Mouse (Mus musculus) CH12.LX (cell line): ENCODE measurements around the gene Helz2.

ENCODE experiments used
- CHD1 ChIP-seq: IDR thresholded peaks from 2 replicates; pipeline ENCODE4 v1.6.1; 2012; ENCODE audit warnings: low read depth, low read length, improper control_type of control experiment, inconsistent platforms
- CHD2 ChIP-seq: IDR thresholded peaks from 2 replicates; pipeline ENCODE4 v1.6.1; 2011; ENCODE audit warnings: low read length, improper control_type of control experiment
- CTCF ChIP-seq, 2 experiments: IDR thresholded peaks in 1 of 2; conservative IDR thresholded peaks in 1 of 2; 2 replicates each; pipeline ENCODE4 v1.5.1; 2011 to 2012; ENCODE audit warnings: low read depth in 2 of 2, low read length in 2 of 2, improper control_type of control experiment in 1 of 2, inconsistent platforms in 1 of 2, mild to moderate bottlenecking in 1 of 2, moderate library complexity in 1 of 2
- EP300 ChIP-seq: IDR thresholded peaks from 2 replicates; pipeline ENCODE4 v1.6.1; 2011; ENCODE audit warnings: low read length, improper control_type of control experiment
- ETS1 ChIP-seq: conservative IDR thresholded peaks from 2 replicates; pipeline ENCODE4 v1.6.1; 2012; ENCODE audit warnings: low read depth, mild to moderate bottlenecking, inconsistent platforms, low read length, improper control_type of control experiment, moderate library complexity
- JUN ChIP-seq: IDR thresholded peaks from 2 replicates; pipeline ENCODE4 v1.6.1; 2011; ENCODE audit warnings: low read depth, mild to moderate bottlenecking, low read length, improper control_type of control experiment, moderate library complexity; ENCODE audit not compliant: insufficient read depth
- KAT2A ChIP-seq: IDR thresholded peaks from 2 replicates; pipeline ENCODE4 v1.6.1; 2012; ENCODE audit warnings: low read length, improper control_type of control experiment, inconsistent platforms; ENCODE audit not compliant: insufficient replicate concordance
- POLR2A ChIP-seq: IDR thresholded peaks from 2 replicates; pipeline ENCODE4 v1.6.1; 2011; ENCODE audit warnings: low read depth, mild to moderate bottlenecking, improper control_type of control experiment, low read length
- POLR2AphosphoS2 ChIP-seq: IDR thresholded peaks from 2 replicates; pipeline ENCODE4 v1.6.1; 2011; ENCODE audit warnings: low read depth, low read length, improper control_type of control experiment
- ZC3H11A ChIP-seq: IDR thresholded peaks from 2 replicates; pipeline ENCODE4 v1.6.1; 2012; ENCODE audit warnings: low read depth, mild to moderate bottlenecking, inconsistent platforms, low read length, improper control_type of control experiment
- ZMIZ1 ChIP-seq: IDR thresholded peaks from 2 replicates; pipeline ENCODE4 v1.6.1; 2012; ENCODE audit warnings: low read depth, mild to moderate bottlenecking, inconsistent platforms, low read length, improper control_type of control experiment
- ZNF384 ChIP-seq: IDR thresholded peaks from 2 replicates; pipeline ENCODE4 v1.6.1; 2012; ENCODE audit warnings: low read depth, low read length, improper control_type of control experiment, inconsistent platforms

DNA sequence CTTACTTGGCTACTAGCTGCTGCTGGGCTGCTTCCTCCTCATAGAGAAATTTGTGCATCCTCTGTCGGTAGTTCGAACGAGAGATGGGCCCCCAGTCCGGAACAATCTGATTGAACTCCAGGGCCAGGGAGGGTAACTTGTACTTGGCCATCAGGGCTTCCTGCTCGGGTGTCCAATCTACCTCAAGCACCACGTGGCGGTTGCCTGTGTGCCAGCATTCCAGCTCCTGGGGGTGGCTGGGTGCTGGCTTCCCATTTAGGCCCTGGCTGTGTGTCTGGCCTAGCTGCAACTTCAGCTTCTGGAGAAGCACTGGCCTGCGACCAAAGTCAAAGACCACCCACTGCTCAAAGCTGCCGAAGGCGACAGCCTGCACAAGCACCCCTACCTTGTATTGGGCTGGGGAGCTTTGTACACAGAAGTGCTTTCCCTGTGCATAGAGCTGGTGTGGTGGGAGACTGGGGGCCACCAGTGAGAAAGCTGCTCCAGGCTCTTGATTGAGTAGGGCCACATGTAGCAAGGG, 3.7 kb downstream of the Helz2 start:
- TF ChIP-seq ETS1, result no peak
- TF ChIP-seq KAT2A, result no peak
- no peak for TF ChIP-seq CTCF (conservative IDR thresholded peaks at IDR 0.05 in 1 of 2, IDR thresholded peaks at IDR 0.05 in 1 of 2; ENCODE audit: low read depth in 2 of 2, low read length in 2 of 2)
- TF ChIP-seq ZNF384, result no peak
- TF ChIP-seq POLR2A, result no peak
- no peak for TF ChIP-seq JUN
- TF ChIP-seq ZMIZ1, result no peak
- no peak for TF ChIP-seq EP300
- TF ChIP-seq CHD1, result no peak
- TF ChIP-seq CHD2, result no peak
- no peak for TF ChIP-seq ZC3H11A
- TF ChIP-seq POLR2AphosphoS2, result no peak
